Mouse (Mus musculus): ENCODE results near the gene Slc8b1. TPM values are rescaled to one million over a fixed set of nuclear protein-coding genes. Genes with fewer than 3 reads are reported as not detected.

The Slc8b1 gene
- total and polyA plus RNA-seq, 3 experiments, result 2.7 to 5.9 TPM; not detected in 1

DNA sequence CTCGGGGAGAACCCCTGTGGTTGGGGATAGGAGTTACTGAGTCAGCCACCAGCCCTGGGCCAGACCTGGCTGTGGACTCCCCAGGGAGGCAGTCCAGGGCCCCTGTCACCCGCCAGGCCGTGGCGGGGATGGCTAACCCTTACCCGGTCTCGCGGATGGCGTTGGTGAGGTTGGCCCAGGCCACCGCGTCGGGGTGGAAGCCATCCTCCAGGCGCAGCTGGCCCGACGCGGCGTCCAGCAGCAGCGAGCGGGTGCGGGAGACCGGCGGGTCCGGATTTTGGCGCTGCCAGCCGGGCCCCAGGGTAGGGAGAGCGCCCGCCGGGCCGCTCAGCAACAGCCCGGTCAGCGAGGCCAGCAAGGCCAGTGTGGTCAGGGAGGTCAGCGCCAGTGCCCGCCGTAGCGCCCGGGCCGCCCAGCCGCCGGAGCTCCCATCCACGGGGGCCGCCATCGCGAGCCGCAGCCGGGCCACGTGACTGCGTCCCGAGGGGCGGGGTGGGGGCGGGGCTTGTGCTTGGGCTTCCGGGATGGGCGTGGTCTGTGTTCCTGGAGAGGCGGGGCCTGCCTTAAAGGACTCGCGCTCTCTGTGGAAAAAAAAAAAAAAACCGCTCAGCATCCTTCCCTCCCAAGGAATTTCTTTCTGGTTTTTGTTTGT, 7.7 kb upstream of the Slc8b1 start, which contains the start of gene Plbd2 (continued):
- TF ChIP-seq MAFK (IDR thresholded peaks at IDR 0.05; ENCODE audit: borderline replicate concordance, low read depth, low read length) (no peak), TAL1 (IDR thresholded peaks at IDR 0.05; ENCODE audit: low read length) (no peak), CHD1 (IDR thresholded peaks at IDR 0.05; ENCODE audit: low read depth, low read length) (no peak), GATA1 (IDR thresholded peaks at IDR 0.05; ENCODE audit: low read depth, low read length) (no peak), ELF1 (IDR thresholded peaks at IDR 0.05; ENCODE audit: low read depth, low read length) (peak; percentile 99), GABPA (IDR thresholded peaks at IDR 0.05; ENCODE audit: low read depth, low read length) (no peak), MAX (IDR thresholded peaks at IDR 0.05; ENCODE audit: low read length) (peak; percentile 90), BHLHE40 (IDR thresholded peaks at IDR 0.05; ENCODE audit: borderline replicate concordance, low read depth, low read length) (peak; percentile 59; the same call in 1 of the 2 replicates), ZNF384 (IDR thresholded peaks at IDR 0.05; ENCODE audit: low read depth, low read length) (peak; percentile 99), KAT2A (conservative IDR thresholded peaks at IDR 0.05; ENCODE audit: low read depth, low read length) (no peak), USF2 (IDR thresholded peaks at IDR 0.05; ENCODE audit: borderline replicate concordance in 1 of 2, insufficient read depth in 1 of 2, low read depth in 1 of 2, low read length in 2 of 2) (peak in 1 of 2 experiments; percentile 82; a peak in 2 of 4 replicates), MEF2A (IDR thresholded peaks at IDR 0.05; ENCODE audit: extremely low read depth, insufficient replicate concordance, low read depth, low read length, poor library complexity, severe bottlenecking) (no peak), ZC3H11A (IDR thresholded peaks at IDR 0.05; ENCODE audit: low read depth, low read length) (no peak), EP300 (IDR thresholded peaks at IDR 0.05; ENCODE audit: low read depth in 1 of 2, low read length in 2 of 2) (no peak), RAD21 (IDR thresholded peaks at IDR 0.05; ENCODE audit: low read depth, low read length) (no peak), MAZ (IDR thresholded peaks at IDR 0.05; ENCODE audit: low read depth, low read length) (peak; percentile 84), MYB (IDR thresholded peaks at IDR 0.05; ENCODE audit: low read depth, low read length) (no peak), SMC3 (IDR thresholded peaks at IDR 0.05; ENCODE audit: low read depth, low read length) (no peak), SIN3A (IDR thresholded peaks at IDR 0.05; ENCODE audit: low read length) (peak; percentile 92), TCF12 (IDR thresholded peaks at IDR 0.05; ENCODE audit: low read depth, low read length) (peak; percentile 43; the same call in 1 of the 2 replicates), USF1 (IDR thresholded peaks at IDR 0.05; ENCODE audit: low read depth, low read length) (peak; percentile 98), ZMIZ1 (IDR thresholded peaks at IDR 0.05; ENCODE audit: low read depth, low read length) (0 out of 2 replicates have a peak, but pooled peaks have one; percentile 56), POLR2AphosphoS5 (IDR thresholded peaks at IDR 0.05; ENCODE audit: borderline replicate concordance, low read depth, low read length) (no peak), HCFC1 (IDR thresholded peaks at IDR 0.05; ENCODE audit: low read depth, low read length) (peak; percentile 78), TBP (IDR thresholded peaks at IDR 0.05; ENCODE audit: low read depth, low read length) (0 out of 2 replicates have a peak, but pooled peaks have one; percentile 34), CHD2 (IDR thresholded peaks at IDR 0.05; ENCODE audit: low read length) (no peak)
